In genomic region chr11:115187224-115187639, GRCm38 (mm10) we compare ENCODE assay signal across 8 mouse cellular contexts. TPM values are rescaled to one million over a fixed set of nuclear protein-coding genes. Genes with fewer than 3 reads are reported as not detected.
A peak's percentile ranks its signal among the peaks of the same experiment; 100 is the strongest.
DNase-seq lines count a peak whose midpoint lies in the region; ATAC-seq and TF ChIP-seq lines count a peak whose summit lies in the region.

TSS of gene Tmem104 (plus strand) at chr11:115187487.

- peak; percentile 77 for TF ChIP-seq POLR2A in lung, adult 2 months (IDR thresholded peaks at IDR 0.05; ENCODE audit: borderline replicate concordance, extremely low read depth, low read depth, low read length)

- peak; percentile 96 for ATAC-seq in forebrain, embryonic 14.5 days
- ATAC-seq in neutrophil, adult 5-6 weeks (ENCODE audit: extremely low read depth, insufficient number of reproducible peaks, low FRiP score, poor library complexity, severe bottlenecking): peak; percentile 71

- no peaks in the 10 kb centered on the region for H3K27me3 ChIP-seq in forebrain, embryonic 14.5 days (replicated peaks; ENCODE audit: control insufficient read depth, insufficient read depth, low read length)

- peak within 1 kb of the TSS; percentile 38 for H3K4me3 ChIP-seq in forebrain, embryonic 14.5 days (ENCODE audit: low read depth, low read length)
- peak within 1 kb of the TSS; percentile 99 for H3K4me3 ChIP-seq in lung, adult 2 months (replicated peaks; ENCODE audit: extremely low read depth, low read depth, low read length)

- DNase-seq in ES-CJ7 (ENCODE audit: low read depth, low spot score): peak; percentile 98
- DNase-seq in cerebellum, adult 11 months: peak; percentile 100
- DNase-seq in forebrain, embryonic 14.5 days (ENCODE audit: low spot score): peak; percentile 99
- peak; percentile 100 for DNase-seq in heart, postnatal 14 days
- peak; percentile 99 to 100 for DNase-seq in layer of hippocampus, adult 18-20 months (ENCODE audit: low spot score in 2 of 2)
- DNase-seq in lung, adult 2 months: peak; percentile 99
- peak; percentile 99 to 100 for DNase-seq in thymus, adult 18-20 months

- H3K9ac ChIP-seq in forebrain, embryonic 14.5 days (ENCODE audit: low read length): peak within 1 kb of the TSS; percentile 64

- no peaks in the 10 kb centered on the region for H3K9me3 ChIP-seq in forebrain, embryonic 14.5 days (replicated peaks; ENCODE audit: control insufficient read depth, low read length)

- intact Hi-C loops in heart, postnatal 14 days (cut with DNase I): no loop called here

- peaks cover 4% of the 10 kb centered on the region; the same call in 1 of the 2 replicates for H3K36me3 ChIP-seq in forebrain, embryonic 14.5 days (ENCODE audit: control insufficient read depth, insufficient read depth, low read length)

- under 1% methylated on average over 39 of the region's 39 CpGs for WGBS in forebrain, embryonic 14.5 days
- WGBS in lung, adult 2 months: under 1% methylated on average over 39 of the region's 39 CpGs

- peak within 1 kb of the TSS; percentile 54 for H3K4me2 ChIP-seq in forebrain, embryonic 14.5 days (ENCODE audit: low read length)

- TF ChIP-seq CTCF in lung, adult 2 months (IDR thresholded peaks at IDR 0.05; ENCODE audit: insufficient read depth, low read length): no peak

- 0 out of 2 replicates have a peak, but pooled peaks cover 2% of the 10 kb centered on the region for H3K4me1 ChIP-seq in forebrain, embryonic 14.5 days (ENCODE audit: control insufficient read depth, insufficient read depth, low read length)
- H3K4me1 ChIP-seq in lung, adult 2 months (ENCODE audit: control insufficient read depth, insufficient read depth, low read length): peaks cover 15% of the 10 kb centered on the region

- peak within 1 kb of the TSS; percentile 58 for H3K27ac ChIP-seq in forebrain, embryonic 14.5 days (ENCODE audit: low read depth, low read length)

RNA-seq across cellular contexts. Expression of gene Tmem104, which starts in this region (rescaled TPM):
- 6.3 and 8.5 TPM in 2 replicates for polyA plus RNA-seq in forebrain, embryonic 14.5 days (2014; fragmentation: Nextera tagmentation; extraction: Ambion mirVana)
- 1 to 10 TPM; 9.5 to 9.6 TPM for total RNA-seq in heart, postnatal 14 days (2021)
- total RNA-seq in layer of hippocampus, adult 18-20 months (2021): 10 to 100 TPM; 16.7 to 17.7 TPM
- 19.1 and 21.6 TPM in 2 replicates for polyA plus RNA-seq in lung, adult 2 months (2012; rRNA removed)
- 9.3 and 19.8 TPM in 2 replicates for total RNA-seq in neutrophil, adult 5-6 weeks (2017)

Comparison
In these comparisons a context has a peak if more than half of its experiments do, and no peak if none do; other contexts are left out.
1. Peak in every context shown above with its lines: DNase-seq, ATAC-seq, H3K4me3 ChIP-seq and H3K27ac ChIP-seq.